36 mouse cellular contexts compared by ENCODE assay signal in the genomic region with DNA sequence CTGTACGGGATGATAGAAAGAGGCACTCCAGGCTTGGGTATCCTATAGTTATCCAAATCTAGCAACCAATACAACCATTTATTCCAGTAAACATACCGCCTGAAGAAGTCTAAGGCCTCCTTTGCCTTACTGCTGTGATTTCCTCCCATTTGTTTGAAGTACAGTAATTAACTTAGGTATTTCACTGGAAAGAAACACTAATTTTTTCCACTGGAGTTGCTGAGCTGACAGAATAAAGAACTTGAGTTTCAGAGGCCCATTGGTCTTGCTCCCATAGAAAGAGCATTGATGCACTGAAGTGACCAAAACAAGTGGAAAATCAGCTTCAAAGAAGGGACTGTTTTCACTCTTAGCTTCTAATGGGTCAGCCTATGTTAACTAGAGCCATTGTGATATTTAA.
"Had no signal": no experiment of that assay in that cellular context is flagged by ENCODE, and none has a peak within 500 bp of the region (broad histone marks: within the 10 kb centered on the region; RNA-seq: fewer than 3 reads in every experiment).

No protein-coding gene starts in this region.

- DNase-seq: heart, postnatal 10 days; heart, postnatal 14 days; heart, postnatal 36 days; heart, postnatal 4 days; kidney, adult 11 months; kidney, adult 18-20 months; kidney, adult 2 months; kidney, adult 8-10 months; kidney, adult 9 months; kidney, postnatal 10 days; kidney, postnatal 14 days; kidney, postnatal 25 days; kidney, postnatal 36 days; kidney, postnatal 4 days; layer of hippocampus, adult 9-11 months; layer of hippocampus, postnatal 36 days had no signal

- H3K27me3 ChIP-seq: heart, embryonic 12.5 days; heart, embryonic 13.5 days; heart, embryonic 15.5 days; hindbrain, embryonic 12.5 days; hindbrain, embryonic 13.5 days; hindbrain, embryonic 15.5 days; intestine, embryonic 15.5 days; kidney, embryonic 15.5 days had no signal

- H3K27ac ChIP-seq: heart, embryonic 10.5 days; heart, embryonic 13.5 days; heart, embryonic 15.5 days; hindbrain, embryonic 10.5 days; hindbrain, embryonic 12.5 days; hindbrain, embryonic 13.5 days; hindbrain, embryonic 14.5 days; hindbrain, embryonic 15.5 days; hindbrain, postnatal 0 days; intestine, embryonic 15.5 days; kidney, embryonic 15.5 days; kidney, postnatal 0 days; layer of hippocampus, adult 2 months; left cerebral cortex, adult 2 months had no signal

- H3K4me2 ChIP-seq: heart, embryonic 11.5 days; heart, embryonic 12.5 days; heart, embryonic 13.5 days; heart, embryonic 15.5 days; hindbrain, embryonic 12.5 days; hindbrain, embryonic 13.5 days; hindbrain, embryonic 14.5 days; hindbrain, embryonic 15.5 days; intestine, embryonic 15.5 days; kidney, embryonic 15.5 days had no signal

- H3K36me3 ChIP-seq: heart, embryonic 10.5 days; heart, embryonic 12.5 days; heart, embryonic 13.5 days; heart, embryonic 15.5 days; hindbrain, embryonic 10.5 days; hindbrain, embryonic 12.5 days; hindbrain, embryonic 13.5 days; hindbrain, embryonic 15.5 days; intestine, embryonic 15.5 days; kidney, embryonic 15.5 days had no signal

- H3K9me3 ChIP-seq: heart, embryonic 10.5 days; heart, embryonic 12.5 days; heart, embryonic 13.5 days; heart, embryonic 15.5 days; hindbrain, embryonic 10.5 days; hindbrain, embryonic 12.5 days; hindbrain, embryonic 13.5 days; hindbrain, embryonic 15.5 days; intestine, embryonic 15.5 days; kidney, embryonic 15.5 days had no signal

- H3K9ac ChIP-seq: heart, embryonic 12.5 days; heart, embryonic 13.5 days; heart, embryonic 15.5 days; hindbrain, embryonic 12.5 days; hindbrain, embryonic 13.5 days; hindbrain, embryonic 14.5 days; hindbrain, embryonic 15.5 days; intestine, embryonic 15.5 days; kidney, embryonic 15.5 days had no signal

- H3K4me1 ChIP-seq: heart, embryonic 10.5 days; heart, embryonic 13.5 days; heart, embryonic 15.5 days; hindbrain, embryonic 10.5 days; hindbrain, embryonic 12.5 days; hindbrain, embryonic 13.5 days; hindbrain, embryonic 15.5 days; intestine, embryonic 15.5 days; kidney, embryonic 15.5 days had no signal

- ATAC-seq: hindbrain, embryonic 16.5 days; hindbrain, postnatal 0 days; inflammation-experienced regulatory T-cells, adult 6 months; intestine, embryonic 15.5 days; intestine, embryonic 16.5 days; intestine, postnatal 0 days had no signal

- H3K4me3 ChIP-seq: heart, embryonic 10.5 days; heart, embryonic 12.5 days; heart, embryonic 13.5 days; heart, embryonic 15.5 days; hindbrain, embryonic 10.5 days; hindbrain, embryonic 12.5 days; hindbrain, embryonic 13.5 days; hindbrain, embryonic 15.5 days; intestine, embryonic 15.5 days; kidney, embryonic 15.5 days; layer of hippocampus, adult 2 months; left cerebral cortex, adult 2 months had no signal
